Mouse (Mus musculus): Measurements from ENCODE around the gene Ppp5c. TPM values are rescaled to one million over a fixed set of nuclear protein-coding genes. Genes with fewer than 3 reads are reported as not detected.

Gene Ppp5c
- polyA plus RNA-seq, 1 experiment: 70.5 TPM

GRCm38 (mm10) chr7:17002375-17003195 is 25.1 kb downstream of the Ppp5c start:
- Histone ChIP-seq H3K27ac (ENCODE audit: control insufficient read depth, insufficient read depth, low read depth, low read length, poor library complexity) (no peak overlapping the region), H3K4me1 (ENCODE audit: control insufficient read depth, insufficient read depth, low read length) (no peaks in the 10 kb centered on the region), H3K4me3 (replicated peaks; ENCODE audit: control insufficient read depth, low read depth, low read length) (no peak overlapping the region)
- 17% methylated on average over 7 of the region's 7 CpGs for WGBS
- TF ChIP-seq CTCF (IDR thresholded peaks at IDR 0.05; ENCODE audit: control insufficient read depth, insufficient read depth, low read length) (peak; percentile 98), POLR2A (IDR thresholded peaks at IDR 0.05; ENCODE audit: borderline replicate concordance, control insufficient read depth, low read depth, low read length) (no peak)

- WGBS: 35% methylated on average over 4 of the region's 4 CpGs
- TF ChIP-seq CTCF (IDR thresholded peaks at IDR 0.05; ENCODE audit: control insufficient read depth, insufficient read depth, low read length) (peak; percentile 94), POLR2A (IDR thresholded peaks at IDR 0.05; ENCODE audit: borderline replicate concordance, control insufficient read depth, low read depth, low read length) (no peak)
- Histone ChIP-seq H3K27ac (ENCODE audit: control insufficient read depth, insufficient read depth, low read depth, low read length, poor library complexity) (no peak overlapping the region), H3K4me3 (replicated peaks; ENCODE audit: control insufficient read depth, low read depth, low read length) (no peak overlapping the region), H3K4me1 (ENCODE audit: control insufficient read depth, insufficient read depth, low read length) (no peaks in the 10 kb centered on the region)
Observed at GRCm38 (mm10) chr7:16999650-17000049, 28.1 kb downstream of the Ppp5c start.

- Histone ChIP-seq H3K4me1 (ENCODE audit: control insufficient read depth, insufficient read depth, low read length) (no peaks in the 10 kb centered on the region), H3K27ac (ENCODE audit: control insufficient read depth, insufficient read depth, low read depth, low read length, poor library complexity) (no peak overlapping the region), H3K4me3 (replicated peaks; ENCODE audit: control insufficient read depth, low read depth, low read length) (no peak overlapping the region)
- WGBS: 62% methylated on average over 4 of the region's 4 CpGs
- TF ChIP-seq CTCF (IDR thresholded peaks at IDR 0.05; ENCODE audit: control insufficient read depth, insufficient read depth, low read length): no peak
- TF ChIP-seq POLR2A (IDR thresholded peaks at IDR 0.05; ENCODE audit: borderline replicate concordance, control insufficient read depth, low read depth, low read length): no peak
Observed at GRCm38 (mm10) chr7:16999233-16999632, 28.5 kb downstream of the Ppp5c start.

- WGBS: 69% methylated on average over 4 of the region's 4 CpGs
- TF ChIP-seq CTCF (IDR thresholded peaks at IDR 0.05; ENCODE audit: control insufficient read depth, insufficient read depth, low read length) (no peak), POLR2A (IDR thresholded peaks at IDR 0.05; ENCODE audit: borderline replicate concordance, control insufficient read depth, low read depth, low read length) (no peak)
- no peaks in the 10 kb centered on the region for H3K4me1 ChIP-seq (ENCODE audit: control insufficient read depth, insufficient read depth, low read length)
- H3K27ac ChIP-seq (ENCODE audit: control insufficient read depth, insufficient read depth, low read depth, low read length, poor library complexity): no peak overlapping the region
- H3K4me3 ChIP-seq (replicated peaks; ENCODE audit: control insufficient read depth, low read depth, low read length): no peak overlapping the region
Observed at GRCm38 (mm10) chr7:16995345-16995744, 32.4 kb downstream of the Ppp5c start.

- TF ChIP-seq CTCF (IDR thresholded peaks at IDR 0.05; ENCODE audit: control insufficient read depth, insufficient read depth, low read length): no peak
- no peak for TF ChIP-seq POLR2A (IDR thresholded peaks at IDR 0.05; ENCODE audit: borderline replicate concordance, control insufficient read depth, low read depth, low read length)
- Histone ChIP-seq H3K4me1 (ENCODE audit: control insufficient read depth, insufficient read depth, low read length) (no peaks in the 10 kb centered on the region), H3K27ac (ENCODE audit: control insufficient read depth, insufficient read depth, low read depth, low read length, poor library complexity) (no peak overlapping the region), H3K4me3 (replicated peaks; ENCODE audit: control insufficient read depth, low read depth, low read length) (no peak overlapping the region)
- WGBS: 11% methylated on average over 20 of the region's 20 CpGs
Observed at GRCm38 (mm10) chr7:16994400-16994799, 33.3 kb downstream of the Ppp5c start.

GRCm38 (mm10) chr7:16993651-16994399 is 33.9 kb downstream of the Ppp5c start:
- H3K27ac ChIP-seq (ENCODE audit: control insufficient read depth, insufficient read depth, low read depth, low read length, poor library complexity): no peak overlapping the region
- 3% methylated on average over 27 of the region's 27 CpGs for WGBS
- no peaks in the 10 kb centered on the region for H3K4me1 ChIP-seq (ENCODE audit: control insufficient read depth, insufficient read depth, low read length)
- TF ChIP-seq CTCF (IDR thresholded peaks at IDR 0.05; ENCODE audit: control insufficient read depth, insufficient read depth, low read length) (no peak), POLR2A (IDR thresholded peaks at IDR 0.05; ENCODE audit: borderline replicate concordance, control insufficient read depth, low read depth, low read length) (no peak; the same call in 1 of the 2 replicates)
- peak overlapping the region; percentile 33 for H3K4me3 ChIP-seq (replicated peaks; ENCODE audit: control insufficient read depth, low read depth, low read length)

GRCm38 (mm10) chr7:16992451-16992807 is 35.3 kb downstream of the Ppp5c start, which contains the start of gene Ccdc8:
Ccdc8 (plus strand) TSS chr7:16992708.
- no peak for TF ChIP-seq POLR2A (IDR thresholded peaks at IDR 0.05; ENCODE audit: borderline replicate concordance, control insufficient read depth, low read depth, low read length)
- TF ChIP-seq CTCF (IDR thresholded peaks at IDR 0.05; ENCODE audit: control insufficient read depth, insufficient read depth, low read length): no peak
- H3K4me1 ChIP-seq (ENCODE audit: control insufficient read depth, insufficient read depth, low read length): no peaks in the 10 kb centered on the region
- H3K4me3 ChIP-seq (replicated peaks; ENCODE audit: control insufficient read depth, low read depth, low read length): no peak within 1 kb of the TSS
- H3K27ac ChIP-seq (ENCODE audit: control insufficient read depth, insufficient read depth, low read depth, low read length, poor library complexity): no peak within 1 kb of the TSS
- WGBS: 83% methylated on average over 5 of the region's 5 CpGs

- H3K27ac ChIP-seq (ENCODE audit: control insufficient read depth, insufficient read depth, low read depth, low read length, poor library complexity): no peak overlapping the region
- no peak for TF ChIP-seq POLR2A (IDR thresholded peaks at IDR 0.05; ENCODE audit: borderline replicate concordance, control insufficient read depth, low read depth, low read length)
- TF ChIP-seq CTCF (IDR thresholded peaks at IDR 0.05; ENCODE audit: control insufficient read depth, insufficient read depth, low read length): no peak
- no peak overlapping the region for H3K4me3 ChIP-seq (replicated peaks; ENCODE audit: control insufficient read depth, low read depth, low read length)
- WGBS: 54% methylated on average over 18 of the region's 18 CpGs
- H3K4me1 ChIP-seq (ENCODE audit: control insufficient read depth, insufficient read depth, low read length): no peaks in the 10 kb centered on the region
Observed at GRCm38 (mm10) chr7:16991681-16992450, 35.9 kb downstream of the Ppp5c start.
